Mouse (Mus musculus): ENCODE data around the gene Cabp2. TPM values are rescaled to one million over a fixed set of nuclear protein-coding genes. Genes with fewer than 3 reads are reported as not detected.
"Not testable (repeated sequence)": the region's sequence is repeated elsewhere in the genome, so short reads cannot be mapped to it uniquely, and the experiment has no call there.

Cabp2 gene
- polyA plus RNA-seq, 1 experiment from 2014 or later, result not detected

DNA sequence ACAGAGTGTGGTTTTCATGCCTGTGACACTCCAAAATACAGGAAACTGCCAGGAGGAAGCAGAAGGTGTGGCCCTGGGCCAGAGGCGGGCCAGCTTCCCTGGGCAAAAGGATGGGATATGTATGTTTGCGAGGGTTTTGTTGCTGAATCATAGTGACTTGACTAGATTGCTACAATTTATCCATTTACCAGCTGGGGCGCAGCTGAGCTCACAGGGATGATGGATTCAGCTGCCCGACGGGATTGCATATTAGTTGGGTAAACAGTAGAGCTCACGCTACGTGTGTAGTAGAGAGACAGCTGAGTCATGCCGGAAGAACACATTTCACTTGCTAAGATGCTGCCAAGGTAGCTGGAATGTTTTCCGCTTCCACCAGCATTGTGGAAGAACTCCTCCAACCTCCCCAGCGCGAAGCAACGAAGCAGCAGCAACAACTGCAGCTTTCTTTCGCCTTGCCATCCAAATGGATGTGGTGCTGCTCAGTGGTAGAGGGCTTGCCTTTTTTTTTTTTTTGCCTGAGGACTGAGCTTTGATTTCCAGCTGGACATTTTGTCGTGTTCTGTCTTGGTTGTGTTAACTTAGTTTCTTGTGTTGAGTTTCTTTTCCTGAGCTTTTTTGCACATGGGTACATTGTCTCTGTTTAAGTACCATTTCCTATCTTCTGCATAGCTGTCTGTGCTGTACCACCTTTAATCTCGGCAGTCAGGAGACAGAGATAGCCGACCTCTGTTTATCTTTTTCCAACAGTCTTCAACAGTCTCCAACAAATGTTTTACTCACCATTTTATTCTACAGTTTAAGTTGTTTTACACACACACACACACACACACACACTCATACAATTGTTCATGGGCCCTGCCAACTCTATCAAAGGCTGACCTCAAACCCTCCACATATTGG, 35.2 kb upstream of the Cabp2 start, which contains the start of gene Gstp2:
Gstp2 (minus strand) TSS at position 58 of the 900 bp plus-strand sequence.
- no peaks in the 10 kb centered on the region for H3K36me3 ChIP-seq
- 58% methylated on average over 16 of the region's 16 CpGs for WGBS
- H3K27me3 ChIP-seq, result no peaks in the 10 kb centered on the region
- H3K4me3 ChIP-seq (replicated peaks), result no peak within 1 kb of the TSS
- H3K9ac ChIP-seq (replicated peaks), result no peak within 1 kb of the TSS
- no peak within 1 kb of the TSS for H3K4me2 ChIP-seq (replicated peaks)
- no peak for ATAC-seq
- no peaks in the 10 kb centered on the region for H3K4me1 ChIP-seq (replicated peaks)
- no peak within 1 kb of the TSS for H3K27ac ChIP-seq
- H3K9me3 ChIP-seq, result no peaks in the 10 kb centered on the region

DNA sequence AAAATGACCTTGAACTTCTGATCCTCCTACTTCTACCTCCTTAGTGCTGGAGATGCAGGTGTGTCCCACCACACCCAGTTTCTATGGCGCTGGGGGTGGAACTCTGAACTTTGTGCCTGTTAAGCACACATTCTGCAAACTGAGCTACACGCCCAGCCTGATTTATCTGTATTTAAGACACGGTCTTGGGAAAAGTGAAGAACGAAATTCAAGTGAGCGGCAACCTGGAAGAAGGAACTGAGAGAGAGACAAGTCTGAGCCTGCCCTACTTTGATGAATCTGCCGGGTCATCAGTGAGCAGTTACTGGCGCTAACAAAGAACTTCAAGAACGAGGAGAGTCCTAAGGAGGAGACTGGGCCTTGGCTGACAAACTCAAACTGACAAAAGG, 34.5 kb upstream of the Cabp2 start:
- Histone ChIP-seq H3K4me2 (replicated peaks) (no peak overlapping the region), H3K27me3 (no peaks in the 10 kb centered on the region), H3K9me3 (no peaks in the 10 kb centered on the region), H3K36me3 (no peaks in the 10 kb centered on the region), H3K4me3 (replicated peaks) (no peak overlapping the region), H3K27ac (no peak overlapping the region), H3K9ac (replicated peaks) (no peak overlapping the region), H3K4me1 (replicated peaks) (no peaks in the 10 kb centered on the region)
- ATAC-seq, result no peak
- 83% methylated on average over 8 of the region's 8 CpGs for WGBS

- no peaks in the 10 kb centered on the region for H3K9me3 ChIP-seq
- no peak overlapping the region for H3K4me2 ChIP-seq (replicated peaks)
- no peak overlapping the region for H3K9ac ChIP-seq (replicated peaks)
- no peak overlapping the region for H3K27ac ChIP-seq
- no peak for ATAC-seq
- no peaks in the 10 kb centered on the region for H3K4me1 ChIP-seq (replicated peaks)
- no peaks in the 10 kb centered on the region for H3K27me3 ChIP-seq
- no peak overlapping the region for H3K4me3 ChIP-seq (replicated peaks)
- WGBS, result 19% methylated on average over 4 of the region's 4 CpGs
- H3K36me3 ChIP-seq, result no peaks in the 10 kb centered on the region
These were observed 33.5 kb upstream of the Cabp2 start for GRCm38 (mm10) chr19:4047859-4048258.

DNA sequence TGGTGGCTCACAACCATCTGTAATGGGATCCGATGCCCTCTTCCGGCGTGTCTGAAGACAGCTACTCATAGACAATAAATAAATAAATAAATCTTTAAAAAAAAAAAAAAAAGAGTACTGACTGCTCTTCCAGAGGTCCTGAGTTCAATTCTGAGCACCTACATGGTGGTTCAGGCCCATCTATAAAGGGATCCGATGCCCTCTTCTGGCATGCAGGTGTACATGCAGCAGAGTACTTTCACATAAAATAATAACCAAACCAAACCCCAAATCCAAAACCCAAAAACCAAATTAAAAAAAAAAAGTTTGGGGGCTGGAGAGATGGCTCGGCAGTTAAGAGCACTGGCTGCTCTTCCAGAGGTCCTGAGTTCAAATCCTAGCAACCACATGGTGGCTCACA, 32.3 kb upstream of the Cabp2 start:
- not testable (repeated sequence) for H3K9ac ChIP-seq (replicated peaks); H3K4me2 ChIP-seq (replicated peaks); H3K27ac ChIP-seq; H3K27me3 ChIP-seq; ATAC-seq; H3K9me3 ChIP-seq; H3K36me3 ChIP-seq; H3K4me1 ChIP-seq (replicated peaks); H3K4me3 ChIP-seq (replicated peaks)
- WGBS, result 75% methylated on average over 5 of the region's 5 CpGs

DNA sequence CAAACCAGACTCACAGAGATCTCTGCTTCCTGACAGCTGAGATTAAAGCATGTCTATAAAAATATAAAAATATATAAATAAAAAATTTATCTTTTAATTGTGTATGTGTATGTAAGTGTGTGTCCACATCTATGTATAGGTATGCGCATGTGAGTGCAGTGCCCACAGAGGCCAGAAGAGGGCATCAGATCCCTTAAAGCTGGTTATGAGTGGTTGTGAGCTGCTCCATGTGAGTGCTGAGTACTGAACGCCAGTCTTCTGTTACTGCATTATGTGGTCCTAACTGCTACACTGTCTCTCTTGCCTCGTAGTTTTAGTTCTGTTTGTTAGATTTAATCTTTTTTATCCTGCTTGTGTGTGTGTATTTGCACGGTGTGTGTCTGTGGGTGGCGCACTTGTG, 30.4 kb upstream of the Cabp2 start:
- ATAC-seq, result no peak
- Histone ChIP-seq H3K9ac (replicated peaks) (no peak overlapping the region), H3K4me1 (replicated peaks) (no peaks in the 10 kb centered on the region), H3K4me3 (replicated peaks) (no peak overlapping the region), H3K9me3 (no peaks in the 10 kb centered on the region), H3K36me3 (no peaks in the 10 kb centered on the region), H3K4me2 (replicated peaks) (no peak overlapping the region), H3K27ac (no peak overlapping the region), H3K27me3 (no peaks in the 10 kb centered on the region)
- 95% methylated on average over 5 of the region's 5 CpGs for WGBS

DNA sequence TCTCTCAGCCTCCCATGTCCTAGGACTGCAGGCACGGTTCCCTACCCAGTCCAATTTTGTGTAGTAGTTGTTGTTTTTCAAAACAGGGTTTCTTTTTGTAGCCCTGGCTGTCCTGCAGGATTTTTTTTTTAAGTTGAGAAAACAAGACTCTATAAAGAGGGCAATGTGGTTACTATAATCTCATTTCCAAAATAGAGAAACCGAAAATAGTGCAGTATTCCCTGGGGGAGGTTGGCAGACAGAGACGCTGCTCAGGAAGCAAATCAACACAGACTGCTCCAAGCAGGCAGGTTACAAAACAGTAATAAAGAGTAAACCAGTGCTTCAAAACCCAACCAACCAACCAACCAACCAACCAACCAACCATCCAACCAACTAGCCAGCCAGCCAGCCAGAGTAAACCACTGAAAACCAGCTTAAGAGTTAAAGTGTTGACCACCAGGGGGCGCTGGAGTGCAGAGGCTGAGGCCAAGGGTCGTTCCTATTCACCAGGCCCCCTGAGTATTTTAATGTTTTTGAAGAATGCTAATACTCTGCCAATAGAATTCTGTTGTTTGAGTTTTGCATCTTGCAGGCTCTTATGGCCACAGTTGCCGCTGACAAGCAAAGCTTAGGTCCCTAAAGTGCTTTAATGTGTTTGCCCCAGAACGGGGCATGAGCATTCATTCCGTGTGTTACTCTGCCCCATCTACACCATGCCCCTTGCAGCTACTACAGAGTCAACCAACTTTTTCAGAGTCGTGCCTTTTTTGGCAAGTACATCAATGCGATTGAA, 29.4 kb upstream of the Cabp2 start:
- no peak overlapping the region for H3K27ac ChIP-seq
- no peak overlapping the region for H3K4me2 ChIP-seq (replicated peaks)
- H3K9ac ChIP-seq (replicated peaks), result no peak overlapping the region
- no peak overlapping the region for H3K4me3 ChIP-seq (replicated peaks)
- 56% methylated on average over 10 of the region's 10 CpGs for WGBS
- H3K36me3 ChIP-seq, result no peaks in the 10 kb centered on the region
- ATAC-seq, result no peak
- H3K4me1 ChIP-seq (replicated peaks), result no peaks in the 10 kb centered on the region
- no peaks in the 10 kb centered on the region for H3K9me3 ChIP-seq
- H3K27me3 ChIP-seq, result no peaks in the 10 kb centered on the region

GRCm38 (mm10) chr19:4052516-4053030, 28.8 kb upstream of the Cabp2 start:
- no peaks in the 10 kb centered on the region for H3K4me1 ChIP-seq (replicated peaks)
- ATAC-seq, result no peak
- no peaks in the 10 kb centered on the region for H3K36me3 ChIP-seq
- H3K27me3 ChIP-seq, result no peaks in the 10 kb centered on the region
- no peak overlapping the region for H3K4me3 ChIP-seq (replicated peaks)
- H3K27ac ChIP-seq, result no peak overlapping the region
- WGBS, result 68% methylated on average over 5 of the region's 5 CpGs
- H3K9ac ChIP-seq (replicated peaks), result no peak overlapping the region
- H3K9me3 ChIP-seq, result no peaks in the 10 kb centered on the region
- H3K4me2 ChIP-seq (replicated peaks), result no peak overlapping the region

- no peak for ATAC-seq
- no peaks in the 10 kb centered on the region for H3K4me1 ChIP-seq (replicated peaks)
- WGBS, result 87% methylated on average over 5 of the region's 5 CpGs
These were observed 26.8 kb upstream of the Cabp2 start for GRCm38 (mm10) chr19:4054613-4055012.

GRCm38 (mm10) chr19:4055216-4055946, 26.0 kb upstream of the Cabp2 start:
- H3K4me2 ChIP-seq (replicated peaks), result no peak overlapping the region
- no peaks in the 10 kb centered on the region for H3K27me3 ChIP-seq
- H3K4me3 ChIP-seq (replicated peaks), result no peak overlapping the region
- no peaks in the 10 kb centered on the region for H3K9me3 ChIP-seq
- no peak for ATAC-seq
- 66% methylated on average over 8 of the region's 8 CpGs for WGBS
- H3K4me1 ChIP-seq (replicated peaks), result no peaks in the 10 kb centered on the region
- H3K9ac ChIP-seq (replicated peaks), result no peak overlapping the region
- H3K27ac ChIP-seq, result no peak overlapping the region
- no peaks in the 10 kb centered on the region for H3K36me3 ChIP-seq

More at GRCm38 (mm10) chr19:4054613-4055012, 26.8 kb upstream of the Cabp2 start:
- Histone ChIP-seq H3K4me3 (replicated peaks) (no peak overlapping the region), H3K27me3 (no peaks in the 10 kb centered on the region), H3K9ac (replicated peaks) (no peak overlapping the region), H3K9me3 (no peaks in the 10 kb centered on the region), H3K36me3 (no peaks in the 10 kb centered on the region), H3K4me2 (replicated peaks) (no peak overlapping the region), H3K27ac (no peak overlapping the region)

- no peak overlapping the region for H3K27ac ChIP-seq
- 71% methylated on average over 15 of the region's 15 CpGs for whole genome bisulfite sequencing
- ATAC-seq, result no peak
- H3K4me1 ChIP-seq (replicated peaks), result no peaks in the 10 kb centered on the region
- H3K4me2 ChIP-seq (replicated peaks), result no peak overlapping the region
- H3K9ac ChIP-seq (replicated peaks), result no peak overlapping the region
- H3K9me3 ChIP-seq, result no peaks in the 10 kb centered on the region
- no peaks in the 10 kb centered on the region for H3K27me3 ChIP-seq
- no peak overlapping the region for H3K4me3 ChIP-seq (replicated peaks)
- H3K36me3 ChIP-seq, result no peaks in the 10 kb centered on the region
These were observed 25.3 kb upstream of the Cabp2 start for GRCm38 (mm10) chr19:4055947-4056693.

GRCm38 (mm10) chr19:4056727-4057126, 24.7 kb upstream of the Cabp2 start:
- no peak for ATAC-seq
- 38% methylated on average over 4 of the region's 4 CpGs for WGBS

More at GRCm38 (mm10) chr19:4056727-4057126, 24.7 kb upstream of the Cabp2 start:
- Histone ChIP-seq H3K4me3 (replicated peaks) (no peak overlapping the region), H3K9ac (replicated peaks) (no peak overlapping the region), H3K4me2 (replicated peaks) (no peak overlapping the region), H3K27me3 (no peaks in the 10 kb centered on the region), H3K27ac (no peak overlapping the region), H3K9me3 (no peaks in the 10 kb centered on the region), H3K4me1 (replicated peaks) (no peaks in the 10 kb centered on the region), H3K36me3 (no peaks in the 10 kb centered on the region)

Data from midbrain, embryonic 13.5 days (tissue).